Mouse (Mus musculus) skeletal muscle tissue, postnatal 0 days (tissue): Measurements from ENCODE around the gene Gm4884. TPM values are rescaled to one million over a fixed set of nuclear protein-coding genes. Genes with fewer than 3 reads are reported as not detected.

Experiments
- polyA plus RNA-seq: library from polyadenylated mRNA; unstranded; fragments of >200 nt; fragmentation: Nextera tagmentation; extraction: Ambion mirVana; gene quantifications from 2 replicates; pipeline ENCODE4 v1.2.1, GENCODE M21; 2015

Gene Gm4884
- not detected in 2 replicates for polyA plus RNA-seq

DNA sequence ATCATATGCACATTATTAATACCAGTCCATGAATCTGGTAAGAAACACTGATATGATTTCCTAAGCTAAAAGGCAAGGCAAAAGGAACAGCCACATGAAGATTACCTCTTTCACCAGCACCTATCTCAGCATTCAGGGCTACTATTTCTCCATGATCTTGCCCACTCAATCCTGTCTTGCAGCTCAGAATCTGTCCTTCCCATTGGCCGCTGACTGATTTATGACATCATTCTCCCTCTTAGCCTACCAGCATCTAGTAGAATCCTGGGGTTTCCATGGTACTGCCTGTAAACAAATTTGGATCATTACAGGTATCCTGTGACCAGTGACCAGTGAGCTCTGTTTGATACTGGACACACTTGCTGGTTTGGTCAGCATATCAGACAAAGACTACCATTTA, at the start of gene Gm4884:
Gene Gm4884 (plus strand): TSS at position 301 of the 400 bp plus-strand sequence.

GRCm38 (mm10) chr7:40987243-40987642, 45.3 kb upstream of the Gm4884 start, which contains the start of gene 4930433I11Rik:
TSS of gene 4930433I11Rik (plus strand) at chr7:40987543.

Other genes starting within 250 kb of the Gm4884 start
- 2.1 and 2.2 TPM in 2 replicates for gene Vstm2b, start 134.4 kb upstream of the Gm4884 start, polyA plus RNA-seq
- gene 4930433I11Rik, start 45.2 kb upstream of the Gm4884 start, polyA plus RNA-seq = not detected in 2 replicates
- gene Gm5592, start 121.1 kb downstream of the Gm4884 start, polyA plus RNA-seq = not detected in 2 replicates